Mouse (Mus musculus) liver, embryonic 14.5 days (tissue): ENCODE data around the gene 4930579G24Rik. TPM values are rescaled to one million over a fixed set of nuclear protein-coding genes. Genes with fewer than 3 reads are reported as not detected.

ENCODE experiments used
- ATAC-seq: fragments of 200-750 bp; cut with Nextera tagmentation; 2 replicates; pipeline ENCODE4 v1.8.0; 2017; ENCODE audit warnings: moderate number of reproducible peaks, mild to moderate bottlenecking, moderate library complexity; ENCODE audit not compliant: insufficient read depth
- DNase-seq, 3 experiments: peaks; one replicate each; pipeline ENCODE4 v3.0.0-alpha.2; 2012 to 2013; ENCODE audit warnings: low read depth in 3 of 3, low spot score in 3 of 3
- H3K27ac ChIP-seq: fragments of 300-500 bp; sonication (generic); 2 replicates; pipeline ENCODE4 v1.5.1; 2014; ENCODE audit warnings: moderate library complexity, mild to moderate bottlenecking, control low read depth, inconsistent platforms
- H3K27me3 ChIP-seq: fragments of 300-500 bp; sonication (generic); 2 replicates; pipeline ENCODE4 v1.6.1; 2014; ENCODE audit warnings: mild to moderate bottlenecking, low read length, moderate library complexity; ENCODE audit not compliant: control insufficient read depth, insufficient read depth
- H3K36me3 ChIP-seq: fragments of 300-500 bp; sonication (generic); replicated peaks from 2 replicates; pipeline ENCODE4 v1.6.1; 2014; ENCODE audit warnings: low read depth; ENCODE audit not compliant: control insufficient read depth, insufficient read depth
- H3K4me1 ChIP-seq, 2 experiments: fragments of 200-500 bp in 1 of 2; fragments of 300-500 bp in 1 of 2; sonication (generic) in 1 of 2; replicated peaks; 2 replicates each; pipeline ENCODE4 v1.6.1; 2012 to 2014; ENCODE audit warnings: antibody characterized with exemption in 1 of 2, inconsistent platforms in 1 of 2, low read length in 1 of 2; ENCODE audit not compliant: control insufficient read depth in 2 of 2, insufficient read depth in 2 of 2
- H3K4me2 ChIP-seq: fragments of 300-500 bp; sonication (generic); 2 replicates; pipeline ENCODE4 v1.6.1; 2014; ENCODE audit warnings: low read depth, mild to moderate bottlenecking, control low read depth, moderate library complexity
- H3K4me3 ChIP-seq, 2 experiments: fragments of 200-500 bp in 1 of 2; fragments of 300-500 bp in 1 of 2; sonication (generic) in 1 of 2; 2 replicates each; pipeline ENCODE4 v1.5.1; 2012 to 2014; ENCODE audit warnings: low read depth in 2 of 2, low read length in 2 of 2, mild to moderate bottlenecking in 2 of 2, control low read depth in 1 of 2, inconsistent platforms in 1 of 2, moderate library complexity in 1 of 2; ENCODE audit not compliant: insufficient read depth in 1 of 2
- H3K9ac ChIP-seq: fragments of 300-500 bp; sonication (generic); replicated peaks from 2 replicates; pipeline ENCODE4 v1.6.1; 2014; ENCODE audit warnings: mild to moderate bottlenecking, control low read depth, moderate library complexity
- H3K9me3 ChIP-seq: fragments of 300-500 bp; sonication (generic); 2 replicates; pipeline ENCODE4 v1.6.1; 2016; ENCODE audit warnings: low read length, mixed read lengths; ENCODE audit not compliant: control insufficient read depth
- CTCF ChIP-seq: IDR thresholded peaks from 2 replicates; pipeline ENCODE4 v1.5.1; 2016; ENCODE audit warnings: antibody characterized with exemption, low read depth, control low read depth
- EP300 ChIP-seq: IDR thresholded peaks from 2 replicates; pipeline ENCODE4 v1.6.1; 2016; ENCODE audit warnings: antibody characterized with exemption, low read depth
- WGBS: fragments of 180-500 bp; shearing (Covaris S2); extraction: QIAGEN DNeasy Blood & Tissue Kit; methylation state at CpG from one replicate; pipeline ENCODE4 v1.1.7; 2014; ENCODE audit not compliant: insufficient replicate concordance; 5-methylcytosine and 5-hydroxymethylcytosine counted together
- polyA plus RNA-seq, 2 experiments: library from polyadenylated mRNA; depleted of rRNA in 1 of 2; stranded (reverse) in 1 of 2; unstranded in 1 of 2; fragments of >200 nt; fragmentation: Nextera tagmentation in 1 of 2; extraction: Ambion mirVana in 1 of 2; gene quantifications; 2 replicates each; pipeline versions ENCODE4 v1.2.1 to v1.2.3; 2012 to 2014

The 4930579G24Rik gene
- polyA plus RNA-seq, 2 experiments: 8.3 to 16.8 TPM

DNA sequence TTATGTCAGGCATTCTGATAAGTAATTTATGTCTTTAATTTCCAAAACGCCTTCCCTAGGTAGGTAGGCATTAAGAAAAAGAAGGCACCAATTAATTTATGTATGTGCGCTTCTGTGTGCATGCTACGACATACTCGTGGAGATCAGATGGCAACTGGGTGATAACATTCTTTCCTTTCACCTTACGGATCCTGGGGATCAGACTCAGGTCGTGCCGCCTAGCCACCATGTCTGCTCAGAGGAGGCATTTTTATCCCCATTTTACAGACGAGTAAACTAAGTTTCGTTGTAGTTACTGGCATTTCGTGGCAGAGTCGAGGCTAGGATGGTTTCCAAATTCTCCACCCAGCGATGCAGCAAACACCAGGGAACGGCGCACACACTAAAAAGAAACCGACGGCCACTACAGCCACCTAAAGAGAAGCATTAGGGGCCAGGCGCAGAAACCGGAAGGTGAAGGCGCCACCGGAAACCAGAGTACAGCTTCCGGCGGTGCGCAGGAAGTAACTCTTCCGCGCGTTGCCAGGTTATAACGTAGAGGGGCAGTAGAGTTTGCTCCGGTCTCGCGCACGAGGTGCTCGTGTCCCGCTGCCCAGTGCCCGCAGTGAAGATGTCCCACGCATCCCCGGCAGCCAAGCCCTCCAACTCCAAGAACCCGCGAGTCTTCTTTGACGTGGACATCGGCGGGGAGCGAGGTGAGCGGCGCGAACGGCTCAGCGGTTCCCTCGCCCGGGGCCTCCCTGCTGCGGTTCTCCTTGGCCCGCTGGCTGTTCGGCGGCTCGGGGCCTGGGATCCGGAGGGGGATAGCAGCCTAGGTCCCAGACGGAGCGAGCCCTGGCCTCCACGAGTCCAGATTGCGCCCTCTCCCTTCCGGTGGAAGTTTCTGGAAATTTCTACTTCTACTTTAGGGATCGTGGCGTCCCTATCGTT is 37.8 kb upstream of the 4930579G24Rik start, which contains the start of gene Ppid:
TSS of gene Ppid (plus strand) at position 480 of the 930 bp plus-strand sequence.
- peak; percentile 74 to 78 (median 76) for DNase-seq
- Histone ChIP-seq H3K27me3 (no peaks in the 10 kb centered on the region), H3K36me3 (peaks cover 27% of the 10 kb centered on the region), H3K27ac (peak within 1 kb of the TSS; percentile 77), H3K4me1 (peaks cover 3 to 10% of the 10 kb centered on the region in 2 experiments; a peak in 3 of 4 replicates), H3K9me3 (no peaks in the 10 kb centered on the region), H3K9ac (peak within 1 kb of the TSS; percentile 77), H3K4me3 (peak within 1 kb of the TSS; percentile 62 to 97), H3K4me2 (peak within 1 kb of the TSS; percentile 89)
- WGBS: under 1% methylated on average over 63 of the region's 63 CpGs
- TF ChIP-seq CTCF (peak; percentile 35; the same call in 1 of the 2 replicates), EP300 (no peak)
- peak; percentile 87 for ATAC-seq

DNA sequence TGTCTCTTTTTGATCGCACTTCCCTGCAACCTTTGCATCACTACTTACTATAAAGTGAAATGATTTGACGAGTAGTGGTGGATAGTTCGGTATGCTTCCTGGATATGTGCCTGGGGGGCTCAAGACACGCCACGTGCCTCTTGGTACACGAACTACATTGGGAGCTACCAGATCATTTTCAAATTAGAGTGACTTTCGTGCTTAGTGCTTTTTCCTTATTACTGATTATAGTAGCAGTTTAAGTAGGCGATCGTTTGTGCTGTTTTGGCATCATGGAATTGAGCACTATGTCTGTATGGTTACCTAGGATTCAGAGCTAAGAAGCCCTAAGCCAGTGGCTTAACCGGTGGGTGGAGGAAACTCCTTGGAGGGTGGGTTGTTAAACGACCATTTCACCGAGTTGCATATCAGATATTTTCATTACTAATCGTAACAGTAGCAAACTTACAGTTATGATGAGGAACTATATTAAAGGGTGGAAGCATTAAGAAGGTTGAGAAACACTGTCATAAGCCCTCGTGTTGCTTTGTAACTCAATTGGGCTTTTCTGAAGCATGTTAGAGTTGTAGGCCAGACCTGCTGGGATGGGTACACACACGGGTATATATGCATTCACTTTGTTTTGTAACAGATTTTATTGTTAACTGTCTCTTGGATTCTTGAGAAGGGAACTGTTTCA is 36.9 kb upstream of the 4930579G24Rik start:
- DNase-seq (no peak), ATAC-seq (peak; percentile 12; the same call in 1 of the 2 replicates)
- Histone ChIP-seq H3K9ac (peak overlapping the region; percentile 77), H3K36me3 (peaks cover 35% of the 10 kb centered on the region), H3K4me3 (peak overlapping the region; percentile 62 to 97), H3K4me1 (peaks cover 3 to 9% of the 10 kb centered on the region in 2 experiments; a peak in 3 of 4 replicates), H3K4me2 (peak overlapping the region; percentile 89), H3K27ac (peak overlapping the region; percentile 77), H3K27me3 (no peaks in the 10 kb centered on the region), H3K9me3 (no peaks in the 10 kb centered on the region)
- under 1% methylated on average over 15 of the region's 15 CpGs for WGBS
- TF ChIP-seq CTCF (no peak), EP300 (no peak)

GRCm38 (mm10) chr3:79595468-79595867 is 33.4 kb upstream of the 4930579G24Rik start:
- no peak for TF ChIP-seq CTCF
- TF ChIP-seq EP300: no peak
- Histone ChIP-seq H3K9me3 (no peaks in the 10 kb centered on the region), H3K4me3 (no peak overlapping the region), H3K27ac (no peak overlapping the region), H3K27me3 (no peaks in the 10 kb centered on the region), H3K36me3 (peaks cover 60% of the 10 kb centered on the region), H3K9ac (no peak overlapping the region), H3K4me2 (no peak overlapping the region), H3K4me1 (peaks cover 3 to 8% of the 10 kb centered on the region in 2 experiments; a peak in 3 of 4 replicates)
- 81% methylated on average over 7 of the region's 7 CpGs for WGBS
- ATAC-seq (no peak), DNase-seq (no peak)

GRCm38 (mm10) chr3:79609886-79610285 is 19.0 kb upstream of the 4930579G24Rik start:
- Histone ChIP-seq H3K9me3 (no peaks in the 10 kb centered on the region), H3K4me3 (no peak overlapping the region), H3K27me3 (no peaks in the 10 kb centered on the region), H3K4me2 (no peak overlapping the region), H3K36me3 (peaks cover 17% of the 10 kb centered on the region), H3K27ac (no peak overlapping the region), H3K4me1 (no peaks in the 10 kb centered on the region), H3K9ac (no peak overlapping the region)
- DNase-seq (no peak), ATAC-seq (no peak)
- TF ChIP-seq EP300 (no peak), CTCF (no peak)
- 76% methylated on average over 2 of the region's 2 CpGs for WGBS
